Mouse (Mus musculus) gastrocnemius, adult 2 months (tissue): Measurements from ENCODE around the gene Fhad1. TPM values are rescaled to one million over a fixed set of nuclear protein-coding genes. Genes with fewer than 3 reads are reported as not detected.

Source experiments
- DNase-seq: peaks from one replicate; pipeline ENCODE4 v3.0.0; 2022
- H3K27ac ChIP-seq: fragments of 200-600 bp; 2 replicates; pipeline ENCODE4 v1.8.1; 2022; ENCODE audit warnings: mild to moderate bottlenecking
- H3K4me3 ChIP-seq: fragments of 200-600 bp; 2 replicates; pipeline ENCODE4 v1.8.1; 2022; ENCODE audit warnings: mild to moderate bottlenecking, moderate library complexity
- CTCF ChIP-seq: fragments of 200-600 bp; IDR thresholded peaks from 2 replicates; pipeline ENCODE4 v1.8.1; 2022; ENCODE audit warnings: antibody characterized with exemption, mild to moderate bottlenecking, moderate library complexity
- intact Hi-C: fragments of 180-260 bp; cut with DNase I; formaldehyde crosslinking; loops from one replicate; pipeline ENCODE4 v1.15.1; 2025
- total RNA-seq, 2 experiments: library from RNA; stranded (reverse); gene quantifications; 2 replicates each; pipeline ENCODE4 v1.2.3; 2021

Gene Fhad1
- total RNA-seq, 2 experiments from 2014 or later = not detected

DNA sequence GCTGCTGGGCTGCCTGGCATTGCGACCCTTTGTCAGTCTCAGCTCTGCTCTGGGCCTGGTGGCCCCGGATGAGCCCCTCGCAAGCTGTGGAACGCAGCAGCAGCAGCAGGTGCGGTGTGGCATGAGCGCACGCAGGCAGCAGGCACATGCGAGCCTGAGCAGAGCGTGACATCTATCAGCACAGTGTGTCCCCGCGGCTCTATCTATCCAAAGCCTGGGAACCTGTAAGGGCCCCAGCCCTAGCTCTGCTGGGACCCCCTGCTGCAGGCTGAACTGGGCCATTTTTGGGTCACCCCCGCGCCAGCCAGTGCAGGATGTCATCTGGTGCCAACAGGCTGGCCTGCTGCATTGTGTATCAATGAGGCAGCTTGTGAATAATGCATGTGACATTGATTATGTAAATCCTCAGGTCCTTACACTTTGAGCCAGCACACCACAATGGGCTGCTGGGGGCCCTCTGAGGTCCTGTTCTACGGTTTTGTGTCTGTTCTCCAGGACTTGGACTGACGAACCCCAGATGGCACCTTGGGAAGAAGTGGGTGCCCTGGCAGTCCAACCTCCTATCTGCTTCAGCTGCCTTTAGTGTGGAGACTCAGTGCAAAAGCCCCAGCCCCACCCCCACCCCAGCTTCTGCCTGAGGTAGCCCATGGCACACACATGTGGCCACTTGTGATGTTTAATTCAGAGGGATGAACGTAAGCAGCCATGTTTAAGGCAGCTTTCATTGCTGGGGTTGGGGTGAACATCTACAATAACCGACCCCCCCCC lies 113.0 kb downstream of the Fhad1 start:
- intact Hi-C loops = no loop called here

DNA sequence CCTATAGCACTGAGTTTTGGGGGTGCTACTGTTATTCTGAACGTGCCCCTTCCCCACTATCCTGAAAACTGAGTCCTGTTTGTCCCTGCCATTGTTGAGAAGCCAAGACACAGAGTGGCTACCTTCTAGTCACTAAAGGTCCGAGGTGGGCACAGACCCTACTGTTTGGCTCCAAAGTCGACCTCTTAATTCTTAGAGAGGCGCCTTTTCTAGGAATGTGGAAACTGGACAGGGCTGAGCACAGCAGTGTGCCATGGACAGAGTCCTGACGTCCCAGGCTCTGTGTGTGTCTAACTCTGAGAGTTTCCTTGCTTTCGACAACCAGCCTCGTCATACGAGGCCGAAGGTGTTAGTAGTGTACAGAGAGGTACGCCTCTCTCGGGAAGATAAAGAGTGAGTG lies 114.5 kb downstream of the Fhad1 start:
- TF ChIP-seq CTCF = no peak
- no peak overlapping the region for H3K4me3 ChIP-seq
- DNase-seq = no peak
- no peak overlapping the region for H3K27ac ChIP-seq
- intact Hi-C loops = no loop called here

More for the DNA sequence above, 113.0 kb downstream of the Fhad1 start:
- DNase-seq = no peak
- Histone ChIP-seq H3K27ac (no peak overlapping the region), H3K4me3 (no peak overlapping the region)
- TF ChIP-seq CTCF = no peak

DNA sequence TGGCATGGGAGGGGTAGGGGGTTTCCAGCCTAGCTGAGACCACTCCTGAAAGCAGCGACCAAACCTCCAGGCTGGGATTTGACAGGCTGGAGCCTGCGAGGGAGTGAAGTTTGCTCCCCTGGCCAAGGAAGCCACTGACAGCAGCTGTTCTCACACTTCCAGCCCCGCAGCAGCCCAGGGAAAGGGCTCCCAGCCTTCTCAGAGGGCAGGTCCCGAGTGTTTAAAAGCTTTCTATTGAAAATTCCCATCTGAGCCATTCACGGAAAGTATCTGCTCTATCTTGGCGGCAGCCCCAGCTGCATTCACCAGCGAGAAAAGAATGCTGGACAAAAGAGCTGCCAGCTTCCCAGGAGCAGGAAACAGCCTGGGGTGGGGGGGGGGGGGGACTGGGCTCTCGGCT lies 114.9 kb downstream of the Fhad1 start:
- no peak overlapping the region for H3K4me3 ChIP-seq
- TF ChIP-seq CTCF = no peak
- intact Hi-C loops = no loop called here
- H3K27ac ChIP-seq = peak overlapping the region; percentile 48
- DNase-seq = peak; percentile 38

DNA sequence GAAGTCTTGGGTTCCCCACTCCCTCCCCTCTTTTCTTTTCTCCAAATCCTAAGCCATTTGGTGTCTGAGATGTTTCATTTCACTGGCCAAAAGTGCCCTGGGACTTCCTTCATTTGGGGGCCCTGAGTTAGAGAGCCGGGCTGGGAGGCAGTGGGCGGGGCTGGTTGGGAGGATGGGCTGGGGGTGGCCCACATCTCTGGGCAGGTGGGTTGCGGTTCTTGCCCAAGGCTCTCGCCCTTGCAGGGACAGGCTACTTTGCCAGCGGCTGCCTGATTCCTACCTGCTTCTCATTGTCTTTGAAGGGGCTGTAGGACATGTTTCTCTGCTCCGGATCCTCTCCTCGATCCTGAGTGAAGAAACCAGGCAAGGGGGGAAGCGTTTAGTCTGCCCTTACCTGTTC lies 116.0 kb downstream of the Fhad1 start:
- no peak overlapping the region for H3K4me3 ChIP-seq
- no peak overlapping the region for H3K27ac ChIP-seq
- DNase-seq = no peak
- TF ChIP-seq CTCF = no peak
- intact Hi-C loops = no loop called here

DNA sequence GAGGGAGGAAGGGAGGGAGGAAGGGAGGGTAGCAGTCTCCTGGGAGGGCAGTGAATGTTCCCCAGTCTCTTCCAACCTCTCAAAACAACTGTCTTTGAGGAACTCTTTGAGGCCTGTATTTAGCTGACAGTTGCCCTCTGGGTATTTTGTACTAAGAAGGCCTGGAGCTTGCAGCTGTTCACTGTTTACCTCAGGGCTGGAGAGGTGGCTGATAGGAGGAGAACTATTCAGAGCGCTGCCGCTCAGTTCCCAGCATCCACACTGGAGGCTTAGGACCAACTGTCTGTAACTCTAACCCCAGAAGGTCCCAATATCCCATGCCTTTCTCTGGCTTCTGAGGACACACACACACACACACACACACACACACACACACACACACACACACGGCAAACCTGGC lies 117.0 kb downstream of the Fhad1 start:
- no peak overlapping the region for H3K27ac ChIP-seq
- TF ChIP-seq CTCF = no peak
- DNase-seq = no peak
- H3K4me3 ChIP-seq = no peak overlapping the region
- intact Hi-C loops = no loop called here

DNA sequence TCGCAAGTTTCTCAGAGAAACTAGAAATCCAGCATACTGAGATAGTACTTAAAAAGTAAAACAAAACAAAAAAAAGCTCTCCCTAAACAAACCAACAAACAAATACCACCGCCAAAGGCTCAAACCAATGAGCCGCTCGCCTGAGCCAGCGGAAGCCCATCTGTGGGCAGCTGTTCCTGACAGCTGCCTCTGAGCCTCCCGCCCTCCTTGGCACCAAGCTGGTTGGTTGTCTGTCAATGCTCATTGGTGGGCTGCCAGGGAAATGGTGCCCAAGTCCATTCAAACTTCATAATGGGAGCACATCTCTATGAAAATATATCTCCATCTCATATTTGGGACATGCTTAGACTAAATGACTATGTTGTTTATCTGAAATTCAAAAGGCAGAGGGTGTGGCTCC lies 117.7 kb downstream of the Fhad1 start:
- intact Hi-C loops = no loop called here
- H3K27ac ChIP-seq = no peak overlapping the region
- no peak for TF ChIP-seq CTCF
- DNase-seq = peak; percentile 39
- H3K4me3 ChIP-seq = no peak overlapping the region

DNA sequence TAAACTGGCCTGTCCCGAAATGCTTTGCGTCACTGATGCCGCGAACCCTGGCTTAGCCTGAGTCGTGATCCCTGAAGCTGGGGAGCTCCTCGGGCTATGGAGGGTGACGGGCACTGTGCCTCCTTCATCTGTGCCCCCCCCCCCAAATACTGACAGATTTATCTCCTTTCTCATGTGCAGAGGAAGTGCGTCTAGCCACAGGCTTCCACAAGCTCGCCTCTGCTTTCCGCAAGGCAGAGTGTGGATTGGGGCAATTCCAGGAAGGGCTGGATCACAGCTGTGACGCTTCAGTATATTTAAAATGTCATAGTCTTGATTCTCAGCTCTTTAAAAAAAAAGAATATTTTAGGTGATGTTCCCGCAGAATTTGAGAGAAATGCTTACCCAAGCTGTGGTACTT lies 119.1 kb downstream of the Fhad1 start:
- no peak for TF ChIP-seq CTCF
- DNase-seq = no peak
- Histone ChIP-seq H3K27ac (no peak overlapping the region), H3K4me3 (no peak overlapping the region)
- intact Hi-C loops = no loop called here

DNA sequence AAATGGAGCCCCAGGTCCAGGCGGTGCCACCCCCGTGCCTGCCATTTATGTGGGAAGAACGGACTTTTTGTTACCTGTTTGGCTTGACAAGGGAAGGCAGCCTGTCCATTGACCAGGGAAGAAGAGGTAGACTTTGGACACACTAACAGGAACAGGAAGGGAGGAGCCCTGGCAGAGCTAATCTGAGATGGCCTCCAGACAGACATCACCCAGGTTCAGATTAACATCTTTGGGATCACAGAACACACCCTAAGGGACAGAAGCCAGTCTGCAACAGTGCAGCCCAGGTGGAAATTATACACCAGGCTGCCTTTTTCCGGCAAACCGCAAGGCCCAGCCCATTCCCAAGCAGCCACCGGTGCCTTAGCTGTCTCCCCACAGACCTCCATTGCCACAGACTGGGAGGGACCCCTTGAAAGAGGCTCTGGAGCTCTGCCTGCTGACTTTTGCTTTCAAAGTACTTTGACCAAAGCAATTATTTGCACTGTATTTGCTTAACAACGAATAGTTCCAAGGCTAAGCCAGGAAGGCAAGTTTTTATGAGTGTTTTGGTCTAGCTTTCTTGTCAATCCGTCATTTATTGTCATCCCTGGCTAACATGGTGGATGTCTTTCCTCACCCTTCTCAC lies 121.6 kb downstream of the Fhad1 start:
- H3K27ac ChIP-seq = no peak overlapping the region
- DNase-seq = no peak
- intact Hi-C loops = no loop called here
- no peak for TF ChIP-seq CTCF
- no peak overlapping the region for H3K4me3 ChIP-seq

DNA sequence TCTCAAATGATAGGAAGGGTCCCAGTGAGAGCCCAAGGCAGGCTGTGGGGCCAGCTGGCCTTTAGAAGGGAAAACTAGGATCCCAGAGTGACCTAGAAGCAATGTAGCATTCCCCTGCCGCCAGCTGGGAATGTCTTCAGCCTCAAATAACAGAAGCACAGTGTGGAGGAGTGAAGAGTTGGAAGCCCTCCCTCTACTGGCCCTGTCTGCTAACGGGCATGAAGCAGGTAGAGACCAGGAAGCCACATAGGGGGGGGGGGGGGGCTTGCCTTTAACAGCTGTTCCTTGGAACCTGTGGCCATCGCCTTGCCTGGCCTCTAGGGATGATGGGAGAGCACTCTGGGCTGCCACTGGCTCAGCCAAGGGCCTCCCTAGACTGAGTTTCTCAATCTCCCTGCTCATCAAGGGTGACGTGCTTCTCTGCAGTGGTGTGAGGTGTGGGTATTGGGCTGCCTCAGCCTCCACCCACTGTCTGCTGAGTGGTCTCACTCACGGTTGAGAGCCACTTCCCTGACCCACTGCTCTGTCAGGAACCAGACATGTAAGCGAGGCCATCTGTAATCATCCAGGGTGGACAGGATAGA lies 128.4 kb downstream of the Fhad1 start:
- intact Hi-C loops = no loop called here
- H3K4me3 ChIP-seq = no peak overlapping the region
- peak; percentile 2; the same call in 1 of the 2 replicates for TF ChIP-seq CTCF
- no peak overlapping the region for H3K27ac ChIP-seq
- no peak for DNase-seq

DNA sequence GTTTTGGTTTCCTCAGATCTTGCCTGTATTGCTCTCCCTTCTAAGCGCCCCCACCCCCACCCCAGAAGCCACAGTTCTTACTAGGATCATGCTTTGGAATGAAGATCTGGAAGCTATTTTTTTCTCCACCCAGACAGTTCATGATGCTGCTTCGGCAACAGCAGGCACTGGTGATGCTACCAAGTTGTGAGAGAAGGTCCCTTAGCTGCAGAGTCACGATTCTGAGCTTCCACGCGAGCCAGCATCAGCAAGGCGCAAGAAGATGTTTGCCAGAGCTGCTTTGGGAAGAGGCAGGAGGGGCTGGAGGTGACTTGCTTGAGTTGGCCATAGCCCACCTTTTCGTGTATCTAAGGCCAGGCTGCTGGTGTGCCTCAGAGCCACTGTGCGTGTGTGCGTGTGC lies 129.4 kb downstream of the Fhad1 start:
- intact Hi-C loops = no loop called here
- Histone ChIP-seq H3K27ac (peak overlapping the region; percentile 49; the same call in 1 of the 2 replicates), H3K4me3 (no peak overlapping the region)
- no peak for TF ChIP-seq CTCF
- no peak for DNase-seq

DNA sequence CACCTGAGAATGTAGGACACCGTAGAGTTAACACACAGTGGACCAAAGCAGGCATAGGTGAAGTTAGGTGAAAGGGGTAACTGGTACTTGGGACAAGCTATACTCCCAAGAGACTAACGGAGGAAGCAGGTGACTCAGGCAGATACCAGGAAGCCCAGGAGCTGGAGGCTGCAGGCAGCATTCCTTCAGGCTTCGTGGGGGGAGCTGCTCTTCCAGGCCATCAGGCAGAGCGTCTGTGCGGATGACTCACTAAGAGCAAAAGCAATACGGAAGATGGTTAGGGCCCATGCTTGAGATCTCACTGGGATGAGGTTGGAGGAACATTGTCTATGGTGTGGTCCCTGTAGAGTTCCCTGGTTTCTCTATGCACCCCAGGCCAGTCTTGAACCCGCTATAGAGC lies 132.0 kb downstream of the Fhad1 start:
- intact Hi-C loops = no loop called here
- peak overlapping the region; percentile 58 for H3K27ac ChIP-seq
- no peak for DNase-seq
- no peak for TF ChIP-seq CTCF
- no peak overlapping the region for H3K4me3 ChIP-seq

DNA sequence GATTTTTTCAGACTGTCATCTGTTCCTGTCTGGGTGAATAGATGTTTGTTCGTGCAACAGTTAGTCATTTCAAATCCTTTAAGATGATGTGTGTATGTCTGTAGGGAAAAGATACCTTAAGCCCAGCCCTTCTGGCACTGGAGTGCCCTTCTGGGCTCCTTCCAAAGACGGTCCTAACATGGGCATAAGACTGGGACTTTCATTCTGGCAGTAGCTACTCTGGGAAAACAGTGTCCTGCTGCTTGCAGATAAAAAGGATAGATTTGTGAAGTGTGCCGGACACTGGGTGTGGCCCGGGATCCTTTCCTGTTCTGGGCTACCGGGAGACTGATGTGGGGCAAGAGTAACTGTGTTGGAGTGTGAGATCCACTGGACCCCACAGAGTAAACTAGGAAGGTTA lies 132.9 kb downstream of the Fhad1 start:
- no peak for DNase-seq
- H3K4me3 ChIP-seq = peak overlapping the region; percentile 15; the same call in 1 of the 2 replicates
- H3K27ac ChIP-seq = peak overlapping the region; percentile 58
- intact Hi-C loops = no loop called here
- no peak for TF ChIP-seq CTCF

DNA sequence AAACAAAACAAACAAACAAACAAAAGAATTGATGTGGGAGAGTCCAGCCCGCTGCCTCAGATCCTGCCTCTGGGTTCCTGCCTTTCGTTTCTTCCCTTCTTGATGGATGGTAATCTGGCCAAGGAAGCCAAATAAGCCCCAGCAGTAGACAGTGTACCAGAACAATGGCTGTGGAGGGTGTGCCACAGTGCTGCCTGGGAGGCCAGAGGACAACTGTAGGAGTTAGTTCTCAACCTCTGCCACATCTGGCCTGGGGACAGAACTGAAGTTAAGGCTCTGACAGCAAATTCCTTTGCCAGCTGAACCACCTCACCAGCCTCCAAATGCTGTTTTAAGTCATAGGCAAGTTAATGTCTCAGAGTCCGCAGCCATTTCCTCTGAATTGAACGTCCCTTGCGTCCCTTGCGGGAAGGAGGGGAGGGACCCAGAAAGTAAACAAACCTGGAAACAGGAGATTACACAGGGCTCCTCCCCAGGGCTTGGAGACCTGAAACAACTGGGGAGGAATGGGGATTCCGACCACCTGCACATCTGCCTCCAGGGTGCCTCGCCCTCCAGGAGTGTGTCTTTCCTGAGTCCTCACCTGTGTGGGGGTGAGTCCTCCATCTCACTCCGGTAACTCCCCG lies 133.5 kb downstream of the Fhad1 start:
- DNase-seq = no peak
- Histone ChIP-seq H3K4me3 (peak overlapping the region; percentile 15; the same call in 1 of the 2 replicates), H3K27ac (peak overlapping the region; percentile 58)
- TF ChIP-seq CTCF = no peak
- intact Hi-C loops = no loop called here
